Mouse (Mus musculus): ENCODE results near the gene Phf6. TPM values are rescaled to one million over a fixed set of nuclear protein-coding genes. Genes with fewer than 3 reads are reported as not detected.
"Not testable (repeated sequence)": the region's sequence is repeated elsewhere in the genome, so short reads cannot be mapped to it uniquely, and the experiment has no call there.

Gene Phf6
- polyA plus RNA-seq, 1 experiment from 2014 or later: 29.7 TPM

GRCm38 (mm10) chrX:52994726-52995125 lies 82.7 kb downstream of the Phf6 start:
- H3K9ac ChIP-seq (ENCODE audit: low read depth, low read length); H3K27ac ChIP-seq (ENCODE audit: low read depth, low read length); H3K4me3 ChIP-seq (ENCODE audit: low read depth, low read length); H3K36me3 ChIP-seq (ENCODE audit: control insufficient read depth, insufficient read depth, low read length); H3K4me2 ChIP-seq; H3K9me3 ChIP-seq (ENCODE audit: control insufficient read depth, low read length); ATAC-seq (replicated peaks; ENCODE audit: low FRiP score); DNase-seq (ENCODE audit: low spot score); H3K27me3 ChIP-seq (replicated peaks; ENCODE audit: control insufficient read depth, insufficient read depth, low read length); H3K4me1 ChIP-seq (replicated peaks; ENCODE audit: control insufficient read depth, insufficient read depth, low read length): not testable (repeated sequence)
- 79% methylated on average over 5 of the region's 5 CpGs for WGBS

DNA sequence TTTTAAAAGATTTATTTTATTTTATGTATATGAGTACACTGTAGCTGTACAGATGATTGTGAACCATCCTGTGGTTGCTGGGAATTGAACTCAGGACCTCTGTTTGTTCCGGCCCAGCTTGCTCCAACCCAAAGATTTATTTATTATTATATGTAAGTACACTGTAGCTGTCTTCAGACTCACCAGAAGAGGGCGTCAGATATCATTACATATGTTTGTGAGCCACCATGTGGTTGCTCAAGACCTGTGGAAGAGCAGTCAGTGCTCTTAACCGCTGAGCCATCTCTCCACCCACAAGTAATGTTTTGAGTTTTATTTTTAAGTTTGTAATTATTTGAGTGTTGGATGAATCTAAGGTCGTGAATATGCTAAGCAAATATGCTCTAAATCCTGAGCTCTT lies 92.8 kb downstream of the Phf6 start:
- H3K9me3 ChIP-seq (ENCODE audit: control insufficient read depth, low read length); H3K36me3 ChIP-seq (ENCODE audit: control insufficient read depth, insufficient read depth, low read length); ATAC-seq (replicated peaks; ENCODE audit: low FRiP score); H3K4me1 ChIP-seq (replicated peaks; ENCODE audit: control insufficient read depth, insufficient read depth, low read length); H3K27me3 ChIP-seq (replicated peaks; ENCODE audit: control insufficient read depth, insufficient read depth, low read length); H3K4me2 ChIP-seq; H3K9ac ChIP-seq (ENCODE audit: low read depth, low read length); DNase-seq (ENCODE audit: low spot score); H3K4me3 ChIP-seq (ENCODE audit: low read depth, low read length); H3K27ac ChIP-seq (ENCODE audit: low read depth, low read length): not testable (repeated sequence)
- WGBS: 68% methylated on average over 4 of the region's 4 CpGs

DNA sequence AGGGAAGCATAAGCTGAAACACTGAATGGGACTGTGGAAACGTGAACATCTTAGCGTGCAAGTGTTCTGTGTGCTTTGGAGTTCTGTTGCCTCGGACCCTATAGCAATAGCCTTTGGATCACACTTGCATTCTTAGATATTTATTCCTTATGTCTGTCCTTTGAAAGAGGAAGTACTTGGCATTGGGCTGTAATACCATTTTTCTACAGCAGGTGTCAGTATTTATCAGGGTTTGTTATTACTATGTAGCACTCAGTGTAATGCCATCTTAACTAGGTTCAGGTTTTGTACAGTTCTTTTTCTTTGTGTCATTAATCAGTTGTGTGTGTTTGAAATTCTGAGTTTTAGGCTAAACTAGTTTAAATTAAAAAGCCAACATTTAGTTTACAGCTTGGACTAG lies 94.0 kb downstream of the Phf6 start:
- H3K36me3 ChIP-seq (ENCODE audit: control insufficient read depth, insufficient read depth, low read length): peaks cover 3% of the 10 kb centered on the region; the same call in 1 of the 2 replicates
- no peak for DNase-seq (ENCODE audit: low spot score)
- H3K9ac ChIP-seq (ENCODE audit: low read depth, low read length): no peak overlapping the region

More for the DNA sequence above, 94.0 kb downstream of the Phf6 start:
- no peak for ATAC-seq (replicated peaks; ENCODE audit: low FRiP score)
- Histone ChIP-seq H3K4me1 (replicated peaks; ENCODE audit: control insufficient read depth, insufficient read depth, low read length) (no peaks in the 10 kb centered on the region), H3K27ac (ENCODE audit: low read depth, low read length) (no peak overlapping the region), H3K27me3 (replicated peaks; ENCODE audit: control insufficient read depth, insufficient read depth, low read length) (no peaks in the 10 kb centered on the region), H3K4me3 (ENCODE audit: low read depth, low read length) (no peak overlapping the region), H3K9me3 (ENCODE audit: control insufficient read depth, low read length) (no peaks in the 10 kb centered on the region), H3K4me2 (no peak overlapping the region)
- WGBS: 45% methylated on average over 3 of the region's 3 CpGs

Other genes starting within 250 kb of the Phf6 start
- gene Ccdc160, start 121.1 kb upstream of the Phf6 start, polyA plus RNA-seq (2014; fragmentation: Nextera tagmentation; extraction: Ambion mirVana): 0.69 and 0.92 TPM in 2 replicates
- 300 and 324 TPM in 2 replicates for gene Hprt, start 75.9 kb downstream of the Phf6 start, polyA plus RNA-seq (2014; fragmentation: Nextera tagmentation; extraction: Ambion mirVana)

Data from liver, embryonic 11.5 days (tissue).